Comparison of ENCODE assay signal across 23 mouse cellular contexts in the genomic region with DNA sequence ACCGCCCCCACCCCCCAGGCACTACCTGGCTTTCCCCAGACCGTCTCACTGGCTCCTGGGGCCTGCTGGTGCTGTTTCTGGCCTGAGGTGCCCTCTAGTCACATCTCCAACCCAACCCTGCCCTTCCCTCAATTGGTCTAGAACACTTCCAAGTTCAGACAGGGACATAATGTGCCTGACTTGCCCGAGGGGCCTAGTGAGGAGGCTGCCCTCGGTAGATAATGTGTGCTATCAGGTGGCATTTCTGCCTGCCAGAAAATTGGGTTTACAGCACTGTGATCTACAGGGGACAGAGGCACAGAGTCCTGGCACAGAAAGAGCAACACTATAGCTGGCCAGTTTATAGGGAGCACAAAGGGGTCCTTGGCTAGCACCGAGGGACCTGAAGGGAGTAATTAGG. TPM values are rescaled to one million over a fixed set of nuclear protein-coding genes. Genes with fewer than 3 reads are reported as not detected.
A peak's percentile ranks its signal among the peaks of the same experiment; 100 is the strongest.
DNase-seq lines count a peak whose midpoint lies in the region; ATAC-seq and TF ChIP-seq lines count a peak whose summit lies in the region.
"Had no signal": no experiment of that assay in that cellular context is flagged by ENCODE, and none has a peak within 500 bp of the region (broad histone marks: within the 10 kb centered on the region; RNA-seq: fewer than 3 reads in every experiment).

No protein-coding gene starts in this region.

- no peaks in the 10 kb centered on the region for H3K36me3 ChIP-seq in liver, embryonic 11.5 days (ENCODE audit: control insufficient read depth, insufficient read depth, low read length)
- no peaks in the 10 kb centered on the region for H3K36me3 ChIP-seq in liver, embryonic 13.5 days
- H3K36me3 ChIP-seq: hindbrain, embryonic 10.5 days; intestine, embryonic 15.5 days; neural tube, embryonic 12.5 days had no signal

- H3K9ac ChIP-seq in liver, embryonic 11.5 days (ENCODE audit: low read depth, low read length) = no peak overlapping the region
- H3K9ac ChIP-seq in liver, embryonic 13.5 days = no peak overlapping the region
- H3K9ac ChIP-seq: forebrain, embryonic 13.5 days; intestine, embryonic 15.5 days; neural tube, embryonic 12.5 days had no signal

- H3K9me3 ChIP-seq in liver, embryonic 11.5 days (ENCODE audit: control insufficient read depth, low read length) = no peaks in the 10 kb centered on the region
- no peaks in the 10 kb centered on the region for H3K9me3 ChIP-seq in liver, embryonic 13.5 days (replicated peaks)
- H3K9me3 ChIP-seq: forebrain, embryonic 13.5 days; hindbrain, embryonic 10.5 days; intestine, embryonic 15.5 days; neural tube, embryonic 12.5 days had no signal

- H3K4me1 ChIP-seq in liver, embryonic 11.5 days (replicated peaks; ENCODE audit: control insufficient read depth, insufficient read depth, low read length) = peaks cover 20% of the 10 kb centered on the region
- peaks cover 48% of the 10 kb centered on the region for H3K4me1 ChIP-seq in liver, embryonic 13.5 days (replicated peaks)

- no peak overlapping the region for H3K4me2 ChIP-seq in liver, embryonic 11.5 days
- H3K4me2 ChIP-seq in liver, embryonic 13.5 days = no peak overlapping the region
- H3K4me2 ChIP-seq: forebrain, embryonic 13.5 days; heart, embryonic 11.5 days; intestine, embryonic 15.5 days; neural tube, embryonic 12.5 days had no signal

- no peak overlapping the region for H3K27ac ChIP-seq in liver, embryonic 11.5 days (ENCODE audit: low read depth, low read length)
- H3K27ac ChIP-seq in liver, embryonic 13.5 days = no peak overlapping the region
- no peak overlapping the region for H3K27ac ChIP-seq in left cerebral cortex, adult 2 months
- H3K27ac ChIP-seq: forebrain, embryonic 13.5 days; gastrocnemius, adult 2 months; hindbrain, embryonic 10.5 days; intestine, embryonic 15.5 days; neural tube, embryonic 12.5 days; stomach, postnatal 0 days had no signal

- DNase-seq in liver, embryonic 11.5 days (ENCODE audit: low spot score) = no peak
- DNase-seq in liver = no peak
- DNase-seq in c-Kit-positive CD71-positive TER-119-negative erythroid progenitor cells, embryonic 14.5 days (ENCODE audit: low read depth) = peak; percentile 52
- peak; percentile 27 for DNase-seq in liver, embryonic 13.5 days
- DNase-seq in frontal cortex, adult 2 months (ENCODE audit: extremely low spot score in 1 of 2, low spot score in 1 of 2) = no peak
- no peak for DNase-seq in left cerebral cortex, adult 2 months (ENCODE audit: extremely low spot score in 1 of 2, low spot score in 2 of 2)
- DNase-seq: adrenal gland, postnatal 10 days; cerebellum, adult 9-10 months; gastrocnemius, adult 2 months; kidney, adult 8-10 months; kidney, postnatal 10 days; lung, adult 18-20 months; lung, postnatal 10 days; midbrain, embryonic 14.5 days had no signal

- intact Hi-C loops in left cerebral cortex, adult 2 months (cut with DNase I) = no loop called here

- peak; percentile 53; the same call in 1 of the 2 replicates for ATAC-seq in liver, embryonic 11.5 days (replicated peaks; ENCODE audit: low FRiP score)
- ATAC-seq in liver, embryonic 13.5 days (ENCODE audit: low read depth) = peak; percentile 69
- peak; percentile 65 for ATAC-seq in megakaryocyte progenitor cell, adult 5-6 weeks (replicated peaks; ENCODE audit: poor library complexity)
- ATAC-seq: forebrain, embryonic 13.5 days; hindbrain, embryonic 16.5 days; intestine, embryonic 15.5 days; Patski had no signal

- WGBS in liver, embryonic 11.5 days = 59% methylated on average over 5 of the region's 5 CpGs
- WGBS in liver, embryonic 13.5 days (ENCODE audit: insufficient replicate concordance) = 51% methylated on average over 5 of the region's 5 CpGs

- peaks cover 60% of the 10 kb centered on the region for H3K27me3 ChIP-seq in liver, embryonic 11.5 days (replicated peaks; ENCODE audit: control insufficient read depth, insufficient read depth, low read length)
- H3K27me3 ChIP-seq in liver, embryonic 13.5 days = peaks cover 77% of the 10 kb centered on the region
- H3K27me3 ChIP-seq: Patski had no signal

- no peak overlapping the region for H3K4me3 ChIP-seq in liver, embryonic 11.5 days (ENCODE audit: low read depth, low read length)
- no peak overlapping the region for H3K4me3 ChIP-seq in liver, embryonic 13.5 days (replicated peaks)
- H3K4me3 ChIP-seq in left cerebral cortex, adult 2 months = no peak overlapping the region
- H3K4me3 ChIP-seq: forebrain, embryonic 13.5 days; gastrocnemius, adult 2 months; hindbrain, embryonic 10.5 days; intestine, embryonic 15.5 days; neural tube, embryonic 12.5 days had no signal

- no peak for TF ChIP-seq CTCF in left cerebral cortex, adult 2 months (IDR thresholded peaks at IDR 0.05)

RNA-seq across cellular contexts. Expression of gene Gfra4, which starts 9.2 kb away (rescaled TPM):
- 2.9 and 3.5 TPM in 2 replicates for polyA plus RNA-seq in liver, embryonic 11.5 days (2014; fragmentation: Nextera tagmentation; extraction: Ambion mirVana)
- polyA plus RNA-seq in liver, embryonic 13.5 days (2015; fragmentation: Nextera tagmentation; extraction: Ambion mirVana) = 0.23 and 0.52 TPM in 2 replicates
- total RNA-seq in megakaryocyte progenitor cell, adult 5-6 weeks (2015) = not detected in 2 replicates
- total RNA-seq in megakaryocyte progenitor cell, adult 5-6 weeks (2017) = not detected in 2 replicates
- polyA plus RNA-seq in frontal cortex, adult 2 months (2012; rRNA removed) = 174 and 189 TPM in 2 replicates
- total RNA-seq in left cerebral cortex, adult 2 months (2021) = 10 to 100 TPM; 50.3 to 55.3 TPM

RNA-seq across cellular contexts. Expression of gene Adam33, which starts 11.6 kb away (rescaled TPM):
- polyA plus RNA-seq in liver, embryonic 11.5 days (2014; fragmentation: Nextera tagmentation; extraction: Ambion mirVana) = 0.31 and 0.95 TPM in 2 replicates
- polyA plus RNA-seq in liver, embryonic 13.5 days (2015; fragmentation: Nextera tagmentation; extraction: Ambion mirVana) = 0.45 and 0.71 TPM in 2 replicates
- not detected in 2 replicates for total RNA-seq in megakaryocyte progenitor cell, adult 5-6 weeks (2015)
- not detected in 2 replicates for total RNA-seq in megakaryocyte progenitor cell, adult 5-6 weeks (2017)
- 16.5 and 18.5 TPM in 2 replicates for polyA plus RNA-seq in frontal cortex, adult 2 months (2012; rRNA removed)
- 1 to 10 TPM; 8.9 to 9.6 TPM for total RNA-seq in left cerebral cortex, adult 2 months (2021)

RNA-seq across cellular contexts. Expression of gene Siglec1, which starts 34.5 kb away (rescaled TPM):
- 0.73 and 0.78 TPM in 2 replicates for polyA plus RNA-seq in liver, embryonic 11.5 days (2014; fragmentation: Nextera tagmentation; extraction: Ambion mirVana)
- polyA plus RNA-seq in liver, embryonic 13.5 days (2015; fragmentation: Nextera tagmentation; extraction: Ambion mirVana) = 0.49 and 0.56 TPM in 2 replicates
- total RNA-seq in megakaryocyte progenitor cell, adult 5-6 weeks (2015) = 0.05 and 0.07 TPM in 2 replicates
- 0.10 TPM in 1 of 2 replicates, not detected in the other for total RNA-seq in megakaryocyte progenitor cell, adult 5-6 weeks (2017)
- 0.23 and 0.38 TPM in 2 replicates for polyA plus RNA-seq in frontal cortex, adult 2 months (2012; rRNA removed)
- total RNA-seq in left cerebral cortex, adult 2 months (2021) = under 1 TPM; 0.44 to 0.45 TPM

Comparison
In these comparisons a context has a peak if more than half of its experiments do, and no peak if none do; other contexts are left out.
1. DNase-seq: peak in c-Kit-positive CD71-positive TER-119-negative erythroid progenitor cells, embryonic 14.5 days (single experiment) and liver, embryonic 13.5 days (single experiment); none in liver, embryonic 11.5 days (single experiment), liver (single experiment), frontal cortex, adult 2 months (0 of 2) and left cerebral cortex, adult 2 months (0 of 2).
2. RNA of gene Gfra4, which starts 9.2 kb away (polyA plus RNA-seq): 174 to 189 TPM in frontal cortex, adult 2 months; 2.9 to 3.5 TPM in liver, embryonic 11.5 days and 0.23 to 0.52 TPM in liver, embryonic 13.5 days; every median in the first group is over 10 times any median in the second.
3. Peak in every context shown above with its lines, with median percentiles within 50 percentile points of each other: ATAC-seq.